Mouse (Mus musculus) urinary bladder, adult 2 months (tissue): ENCODE data around the gene Pla2g15. TPM values are rescaled to one million over a fixed set of nuclear protein-coding genes. Genes with fewer than 3 reads are reported as not detected.

ENCODE experiments used
- DNase-seq: peaks from one replicate; pipeline ENCODE4 v3.0.0; 2022; ENCODE audit warnings: low spot score
- polyA plus RNA-seq: library from polyadenylated mRNA; depleted of rRNA; stranded (reverse); fragments of >200 nt; gene quantifications from 2 replicates; pipeline ENCODE4 v1.2.3, GENCODE M21; 2012

Gene Pla2g15
- polyA plus RNA-seq, 1 experiment: 13.5 TPM

- DNase-seq: peak; percentile 73
Observed at GRCm38 (mm10) chr8:106134751-106135571, 15.2 kb upstream of the Pla2g15 start.

- peak; percentile 40 for DNase-seq
Observed at GRCm38 (mm10) chr8:106135672-106136071, 14.5 kb upstream of the Pla2g15 start.

GRCm38 (mm10) chr8:106136156-106137130 is 13.8 kb upstream of the Pla2g15 start, which contains the start of gene Esrp2:
TSS of gene Esrp2 (minus strand) at chr8:106136974.
- peak; percentile 79 for DNase-seq

- peak; percentile 45 for DNase-seq
Observed at GRCm38 (mm10) chr8:106137218-106137905, 12.8 kb upstream of the Pla2g15 start.

- peak; percentile 58 for DNase-seq
Observed at GRCm38 (mm10) chr8:106137906-106138477, 12.2 kb upstream of the Pla2g15 start.

GRCm38 (mm10) chr8:106138616-106139015 is 11.6 kb upstream of the Pla2g15 start:
- DNase-seq: no peak

- no peak for DNase-seq
Observed at GRCm38 (mm10) chr8:106140191-106140590, 10.0 kb upstream of the Pla2g15 start.

GRCm38 (mm10) chr8:106140769-106141168 is 9.4 kb upstream of the Pla2g15 start:
- DNase-seq: peak; percentile 71

- DNase-seq: no peak
Observed at GRCm38 (mm10) chr8:106145331-106145730, 4.9 kb upstream of the Pla2g15 start.

- DNase-seq: no peak
Observed at GRCm38 (mm10) chr8:106146014-106146413, 4.2 kb upstream of the Pla2g15 start.

- DNase-seq: no peak
Observed at GRCm38 (mm10) chr8:106147868-106148565, 2.2 kb upstream of the Pla2g15 start.

GRCm38 (mm10) chr8:106149025-106149424 is 1.2 kb upstream of the Pla2g15 start:
- DNase-seq: no peak

- DNase-seq: no peak
Observed at GRCm38 (mm10) chr8:106150653-106151000, 428 bp downstream of the Pla2g15 start.

GRCm38 (mm10) chr8:106151041-106151440 is 842 bp downstream of the Pla2g15 start:
- DNase-seq: no peak

- DNase-seq: no peak
Observed at GRCm38 (mm10) chr8:106152876-106153275, 2.7 kb downstream of the Pla2g15 start.

- no peak for DNase-seq
Observed at GRCm38 (mm10) chr8:106157419-106157818, 7.2 kb downstream of the Pla2g15 start.

- no peak for DNase-seq
Observed at GRCm38 (mm10) chr8:106158381-106158780, 8.2 kb downstream of the Pla2g15 start.

- no peak for DNase-seq
Observed at GRCm38 (mm10) chr8:106159876-106160275, 9.7 kb downstream of the Pla2g15 start.

GRCm38 (mm10) chr8:106163251-106163650 is 13.1 kb downstream of the Pla2g15 start:
- no peak for DNase-seq

GRCm38 (mm10) chr8:106165460-106165859 is 15.3 kb downstream of the Pla2g15 start:
- peak; percentile 46 for DNase-seq
